Mouse (Mus musculus) stomach, embryonic 15.5 days (tissue): ENCODE results near the gene Etv4. TPM values are rescaled to one million over a fixed set of nuclear protein-coding genes. Genes with fewer than 3 reads are reported as not detected.

ENCODE experiments used
- ATAC-seq: fragments of 200-750 bp; cut with Nextera tagmentation; 2 replicates; pipeline ENCODE4 v1.8.0; 2017; ENCODE audit warnings: low read depth, moderate number of reproducible peaks, moderate TSS enrichment; ENCODE audit not compliant: insufficient read depth, low FRiP score
- H3K27ac ChIP-seq: fragments of 300-500 bp; sonication (generic); 2 replicates; pipeline ENCODE4 v1.5.1; 2015; ENCODE audit warnings: mild to moderate bottlenecking, inconsistent platforms
- H3K27me3 ChIP-seq: fragments of 300-500 bp; sonication (generic); replicated peaks from 2 replicates; pipeline ENCODE4 v1.6.1; 2015; ENCODE audit warnings: inconsistent platforms
- H3K36me3 ChIP-seq: fragments of 300-500 bp; sonication (generic); 2 replicates; pipeline ENCODE4 v1.6.1; 2015; ENCODE audit warnings: inconsistent platforms
- H3K4me1 ChIP-seq: fragments of 300-500 bp; sonication (generic); 2 replicates; pipeline ENCODE4 v1.6.1; 2015; ENCODE audit warnings: inconsistent platforms
- H3K4me2 ChIP-seq: fragments of 300-500 bp; sonication (generic); 2 replicates; pipeline ENCODE4 v1.6.1; 2015; ENCODE audit warnings: mild to moderate bottlenecking, inconsistent platforms
- H3K4me3 ChIP-seq: fragments of 300-500 bp; sonication (generic); replicated peaks from 2 replicates; pipeline ENCODE4 v1.5.1; 2015; ENCODE audit warnings: inconsistent platforms
- H3K9ac ChIP-seq: fragments of 300-500 bp; sonication (generic); 2 replicates; pipeline ENCODE4 v1.6.1; 2015; ENCODE audit warnings: inconsistent platforms
- H3K9me3 ChIP-seq: fragments of 300-500 bp; sonication (generic); 2 replicates; pipeline ENCODE4 v1.6.1; 2016; ENCODE audit warnings: inconsistent platforms
- WGBS: fragments of 180-500 bp; shearing (Covaris S2); methylation state at CpG from one replicate; pipeline ENCODE4 v1.1.7; 2015; 5-methylcytosine and 5-hydroxymethylcytosine counted together
- polyA plus RNA-seq: library from polyadenylated mRNA; unstranded; fragments of >200 nt; fragmentation: Nextera tagmentation; extraction: Ambion mirVana; gene quantifications from 2 replicates; pipeline ENCODE4 v1.2.1, GENCODE M21; 2015

Etv4 gene
- polyA plus RNA-seq, 1 experiment from 2014 or later: 6.8 TPM

- Histone ChIP-seq H3K9ac (no peak overlapping the region), H3K27ac (no peak overlapping the region), H3K9me3 (no peaks in the 10 kb centered on the region), H3K27me3 (no peaks in the 10 kb centered on the region), H3K4me1 (no peaks in the 10 kb centered on the region), H3K4me2 (no peak overlapping the region), H3K4me3 (no peak overlapping the region), H3K36me3 (peaks cover 45% of the 10 kb centered on the region)
- WGBS: 95% methylated on average over 3 of the region's 3 CpGs
- ATAC-seq: no peak
Measured at GRCm38 (mm10) chr11:101759530-101759929, 25.6 kb downstream of the Etv4 start.

GRCm38 (mm10) chr11:101758431-101758830 is 26.7 kb downstream of the Etv4 start:
- 80% methylated on average over 5 of the region's 5 CpGs for WGBS
- Histone ChIP-seq H3K4me1 (no peaks in the 10 kb centered on the region), H3K36me3 (peaks cover 47% of the 10 kb centered on the region), H3K4me3 (no peak overlapping the region), H3K9me3 (no peaks in the 10 kb centered on the region), H3K9ac (no peak overlapping the region), H3K27me3 (no peaks in the 10 kb centered on the region), H3K27ac (no peak overlapping the region), H3K4me2 (no peak overlapping the region)
- no peak for ATAC-seq

GRCm38 (mm10) chr11:101757366-101757765 is 27.8 kb downstream of the Etv4 start:
- Histone ChIP-seq H3K27me3 (no peaks in the 10 kb centered on the region), H3K27ac (no peak overlapping the region), H3K36me3 (peaks cover 58% of the 10 kb centered on the region), H3K4me2 (no peak overlapping the region), H3K4me3 (no peak overlapping the region), H3K9ac (no peak overlapping the region), H3K4me1 (no peaks in the 10 kb centered on the region), H3K9me3 (no peaks in the 10 kb centered on the region)
- ATAC-seq: no peak
- WGBS: 71% methylated on average over 8 of the region's 8 CpGs

GRCm38 (mm10) chr11:101756616-101757015 is 28.6 kb downstream of the Etv4 start:
- Histone ChIP-seq H3K9me3 (no peaks in the 10 kb centered on the region), H3K9ac (no peak overlapping the region), H3K27ac (peak overlapping the region; percentile 54; the same call in 1 of the 2 replicates), H3K4me1 (no peaks in the 10 kb centered on the region), H3K4me2 (no peak overlapping the region), H3K27me3 (no peaks in the 10 kb centered on the region), H3K36me3 (peaks cover 64% of the 10 kb centered on the region), H3K4me3 (no peak overlapping the region)
- no peak for ATAC-seq
- 92% methylated on average over 8 of the region's 8 CpGs for WGBS

GRCm38 (mm10) chr11:101733596-101733995 is 51.6 kb downstream of the Etv4 start:
- Histone ChIP-seq H3K4me1 (peaks cover 5% of the 10 kb centered on the region; the same call in 1 of the 2 replicates), H3K36me3 (peaks cover 9% of the 10 kb centered on the region; the same call in 1 of the 2 replicates), H3K27me3 (no peaks in the 10 kb centered on the region), H3K4me3 (peak overlapping the region; percentile 83), H3K4me2 (peak overlapping the region; percentile 74), H3K9me3 (no peaks in the 10 kb centered on the region), H3K27ac (no peak overlapping the region), H3K9ac (peak overlapping the region; percentile 80)
- WGBS: 26% methylated on average over 9 of the region's 9 CpGs
- ATAC-seq: no peak

- H3K4me1 ChIP-seq: peaks cover 5% of the 10 kb centered on the region; the same call in 1 of the 2 replicates
Measured at GRCm38 (mm10) chr11:101732518-101733440, 52.4 kb downstream of the Etv4 start, which contains the start of gene Dhx8. Gene Dhx8 (plus strand): TSS chr11:101732919.

GRCm38 (mm10) chr11:101729308-101729707 is 55.9 kb downstream of the Etv4 start:
- 19% methylated on average over 3 of the region's 3 CpGs for WGBS
- no peaks in the 10 kb centered on the region for H3K36me3 ChIP-seq
- H3K4me1 ChIP-seq: peaks cover 5% of the 10 kb centered on the region; the same call in 1 of the 2 replicates
- no peak overlapping the region for H3K4me2 ChIP-seq
- no peak for ATAC-seq
- H3K4me3 ChIP-seq: no peak overlapping the region
- H3K9me3 ChIP-seq: no peaks in the 10 kb centered on the region
- H3K27ac ChIP-seq: no peak overlapping the region
- no peaks in the 10 kb centered on the region for H3K27me3 ChIP-seq
- no peak overlapping the region for H3K9ac ChIP-seq

More at GRCm38 (mm10) chr11:101732518-101733440, 52.4 kb downstream of the Etv4 start, which contains the start of gene Dhx8:
- peak; percentile 94 for ATAC-seq
- Histone ChIP-seq H3K9ac (peak within 1 kb of the TSS; percentile 80), H3K27me3 (no peaks in the 10 kb centered on the region), H3K27ac (peak within 1 kb of the TSS; percentile 71), H3K4me3 (peak within 1 kb of the TSS; percentile 83), H3K9me3 (no peaks in the 10 kb centered on the region), H3K36me3 (peaks cover 4% of the 10 kb centered on the region; the same call in 1 of the 2 replicates), H3K4me2 (peak within 1 kb of the TSS; percentile 74)
- WGBS: under 1% methylated on average over 51 of the region's 51 CpGs

- H3K27me3 ChIP-seq: no peaks in the 10 kb centered on the region
- no peaks in the 10 kb centered on the region for H3K36me3 ChIP-seq
- H3K4me1 ChIP-seq: no peaks in the 10 kb centered on the region
- no peaks in the 10 kb centered on the region for H3K9me3 ChIP-seq
- no peak for ATAC-seq
- H3K9ac ChIP-seq: no peak overlapping the region
- H3K4me2 ChIP-seq: no peak overlapping the region
- no peak overlapping the region for H3K27ac ChIP-seq
- H3K4me3 ChIP-seq: no peak overlapping the region
- WGBS: 69% methylated on average over 2 of the region's 2 CpGs
Measured at GRCm38 (mm10) chr11:101726765-101727164, 58.4 kb downstream of the Etv4 start.

GRCm38 (mm10) chr11:101725043-101725442 is 60.1 kb downstream of the Etv4 start:
- WGBS: 70% methylated on average over 8 of the region's 8 CpGs
- ATAC-seq: no peak

GRCm38 (mm10) chr11:101719986-101720520 is 65.1 kb downstream of the Etv4 start:
- Histone ChIP-seq H3K9me3 (no peaks in the 10 kb centered on the region), H3K4me1 (no peaks in the 10 kb centered on the region), H3K4me3 (no peak overlapping the region), H3K36me3 (no peaks in the 10 kb centered on the region), H3K4me2 (no peak overlapping the region), H3K9ac (no peak overlapping the region), H3K27me3 (no peaks in the 10 kb centered on the region), H3K27ac (no peak overlapping the region)
- ATAC-seq: no peak
- WGBS: 68% methylated on average over 21 of the region's 21 CpGs

More at GRCm38 (mm10) chr11:101725043-101725442, 60.1 kb downstream of the Etv4 start:
- no peak overlapping the region for H3K27ac ChIP-seq
- no peaks in the 10 kb centered on the region for H3K27me3 ChIP-seq
- H3K4me1 ChIP-seq: no peaks in the 10 kb centered on the region
- no peaks in the 10 kb centered on the region for H3K36me3 ChIP-seq
- no peak overlapping the region for H3K4me2 ChIP-seq
- H3K9ac ChIP-seq: no peak overlapping the region
- H3K4me3 ChIP-seq: no peak overlapping the region
- no peaks in the 10 kb centered on the region for H3K9me3 ChIP-seq
